Mouse (Mus musculus): ENCODE data around the gene Nova2.

- TF ChIP-seq POLR2A (IDR thresholded peaks at IDR 0.05; ENCODE audit: insufficient read length, low read depth) (no peak), POLR2AphosphoS2 (IDR thresholded peaks at IDR 0.05; ENCODE audit: insufficient read length, low read depth) (no peak), E2F4 (IDR thresholded peaks at IDR 0.05; ENCODE audit: insufficient read depth) (no peak), TCF12 (IDR thresholded peaks at IDR 0.05; ENCODE audit: insufficient read depth, poor library complexity, severe bottlenecking) (no peak), CEBPB (IDR thresholded peaks at IDR 0.05; ENCODE audit: insufficient read depth, poor library complexity, severe bottlenecking) (no peak), MAX (IDR thresholded peaks at IDR 0.05; ENCODE audit: low read depth) (no peak), REST (IDR thresholded peaks at IDR 0.05; ENCODE audit: insufficient read depth, insufficient read length) (no peak), TCF3 (IDR thresholded peaks at IDR 0.05; ENCODE audit: insufficient read length, low read depth) (no peak), MYOG (IDR thresholded peaks at IDR 0.05; ENCODE audit: control insufficient read depth in 1 of 3, insufficient read depth in 1 of 3, insufficient read length in 2 of 3, low read depth in 2 of 3) (no peak), USF1 (IDR thresholded peaks at IDR 0.05; ENCODE audit: low read depth) (no peak), MYOD1 (IDR thresholded peaks at IDR 0.05; ENCODE audit: control insufficient read depth in 1 of 3, insufficient read length in 2 of 3, low read depth in 2 of 3) (no peak), SRF (IDR thresholded peaks at IDR 0.05; ENCODE audit: control insufficient read depth, insufficient read length, low read depth) (no peak)
These were observed 7.8 kb upstream of the Nova2 start for GRCm38 (mm10) chr7:18917931-18918330.
